Mouse (Mus musculus) intestine, postnatal 0 days (tissue): ENCODE measurements around the gene Olfr578. TPM values are rescaled to one million over a fixed set of nuclear protein-coding genes. Genes with fewer than 3 reads are reported as not detected.

ENCODE experiments used
- ATAC-seq: fragments of 200-750 bp; cut with Nextera tagmentation; 2 replicates; pipeline ENCODE4 v1.8.0; 2017; ENCODE audit warnings: mild to moderate bottlenecking, moderate TSS enrichment, moderate library complexity
- H3K27ac ChIP-seq: fragments of 300-500 bp; sonication (generic); 2 replicates; pipeline ENCODE4 v1.5.1; 2014; ENCODE audit warnings: mild to moderate bottlenecking, low read depth, low read length, moderate library complexity
- H3K27me3 ChIP-seq: fragments of 300-500 bp; sonication (generic); replicated peaks from 2 replicates; pipeline ENCODE4 v1.6.1; 2014; ENCODE audit warnings: low read length, mixed read lengths; ENCODE audit not compliant: control insufficient read depth, insufficient read depth
- H3K36me3 ChIP-seq: fragments of 300-500 bp; sonication (generic); 2 replicates; pipeline ENCODE4 v1.6.1; 2014; ENCODE audit warnings: mild to moderate bottlenecking, moderate library complexity; ENCODE audit not compliant: control insufficient read depth, insufficient read depth
- H3K4me1 ChIP-seq: fragments of 300-500 bp; sonication (generic); replicated peaks from 2 replicates; pipeline ENCODE4 v1.6.1; 2014; ENCODE audit warnings: antibody characterized with exemption, low read length, mixed read lengths; ENCODE audit not compliant: control insufficient read depth, insufficient read depth
- H3K4me2 ChIP-seq: fragments of 300-500 bp; sonication (generic); replicated peaks from 2 replicates; pipeline ENCODE4 v1.6.1; 2014; ENCODE audit warnings: low read depth, mild to moderate bottlenecking, moderate library complexity
- H3K4me3 ChIP-seq: fragments of 300-500 bp; sonication (generic); 2 replicates; pipeline ENCODE4 v1.5.1; 2014; ENCODE audit warnings: low read depth, low read length
- H3K9ac ChIP-seq: fragments of 300-500 bp; sonication (generic); 2 replicates; pipeline ENCODE4 v1.6.1; 2014; ENCODE audit warnings: mild to moderate bottlenecking, low read depth, low read length
- H3K9me3 ChIP-seq: fragments of 300-500 bp; sonication (generic); 2 replicates; pipeline ENCODE4 v1.6.1; 2016; ENCODE audit warnings: mixed run types; ENCODE audit not compliant: control insufficient read depth
- CTCF ChIP-seq: sonication (generic); IDR thresholded peaks from 2 replicates; pipeline ENCODE4 v1.5.1; 2016; ENCODE audit warnings: low read depth, mild to moderate bottlenecking, control low read depth, antibody characterized with exemption, moderate library complexity
- WGBS: fragments of 180-500 bp; shearing (Covaris S2); extraction: QIAGEN DNeasy Blood & Tissue Kit; methylation state at CpG from one replicate; pipeline ENCODE4 v1.1.7; 2014; 5-methylcytosine and 5-hydroxymethylcytosine counted together
- polyA plus RNA-seq: library from polyadenylated mRNA; unstranded; fragments of >200 nt; fragmentation: Nextera tagmentation; extraction: Ambion mirVana; gene quantifications from 2 replicates; pipeline ENCODE4 v1.2.1, GENCODE M21; 2015

The Olfr578 gene
- not detected in 2 replicates for polyA plus RNA-seq

GRCm38 (mm10) chr7:102989224-102989623, at the start of gene Olfr578:
Olfr578 (minus strand) TSS chr7:102989324.
- no peak for TF ChIP-seq CTCF
- Histone ChIP-seq H3K4me2 (no peak within 1 kb of the TSS), H3K27ac (no peak within 1 kb of the TSS), H3K27me3 (no peaks in the 10 kb centered on the region), H3K9ac (no peak within 1 kb of the TSS), H3K4me1 (no peaks in the 10 kb centered on the region), H3K4me3 (no peak within 1 kb of the TSS), H3K9me3 (no peaks in the 10 kb centered on the region), H3K36me3 (no peaks in the 10 kb centered on the region)
- WGBS = 68% methylated on average over 3 of the region's 3 CpGs
- no peak for ATAC-seq

DNA sequence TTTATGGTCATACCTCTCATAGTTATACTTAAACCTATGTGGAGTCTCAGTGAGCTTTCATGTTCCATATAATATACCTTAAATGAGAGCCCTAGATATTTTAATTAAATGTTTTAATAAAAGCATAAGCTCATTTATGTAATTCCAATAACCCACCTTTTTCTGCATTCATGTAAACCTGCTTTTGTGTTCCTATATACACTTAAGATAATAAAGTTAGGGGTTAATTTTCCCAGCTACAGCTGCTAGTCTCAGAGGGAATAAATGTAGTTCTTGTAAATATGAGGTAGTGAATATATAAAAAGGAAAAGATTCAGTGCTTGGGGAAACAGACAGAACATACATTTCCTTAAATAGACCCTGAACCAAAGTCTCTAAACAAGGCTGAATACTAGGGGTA, 48.6 kb upstream of the Olfr578 start, which contains the start of gene Olfr582:
Gene Olfr582 (plus strand): TSS at position 301 of the 400 bp plus-strand sequence.
- TF ChIP-seq CTCF = no peak
- Histone ChIP-seq H3K4me1 (no peaks in the 10 kb centered on the region), H3K27me3 (no peaks in the 10 kb centered on the region), H3K4me2 (no peak within 1 kb of the TSS), H3K4me3 (no peak within 1 kb of the TSS), H3K27ac (no peak within 1 kb of the TSS), H3K36me3 (no peaks in the 10 kb centered on the region), H3K9me3 (no peaks in the 10 kb centered on the region), H3K9ac (no peak within 1 kb of the TSS)
- ATAC-seq = no peak

- Histone ChIP-seq H3K9ac (no peak within 1 kb of the TSS), H3K4me3 (no peak within 1 kb of the TSS), H3K36me3 (no peaks in the 10 kb centered on the region), H3K9me3 (no peaks in the 10 kb centered on the region), H3K4me1 (no peaks in the 10 kb centered on the region), H3K4me2 (no peak within 1 kb of the TSS), H3K27ac (no peak within 1 kb of the TSS), H3K27me3 (no peaks in the 10 kb centered on the region)
- 85% methylated on average over 2 of the region's 2 CpGs for WGBS
- no peak for TF ChIP-seq CTCF
- ATAC-seq = no peak
Observed at GRCm38 (mm10) chr7:102975843-102976242, 13.3 kb downstream of the Olfr578 start, which contains the start of gene Olfr577. Olfr577 (minus strand) TSS chr7:102975943.

GRCm38 (mm10) chr7:102974399-102974798, 14.7 kb downstream of the Olfr578 start:
- Histone ChIP-seq H3K36me3 (no peaks in the 10 kb centered on the region), H3K9me3 (no peaks in the 10 kb centered on the region), H3K4me3 (no peak overlapping the region), H3K27ac (no peak overlapping the region), H3K4me2 (no peak overlapping the region), H3K27me3 (no peaks in the 10 kb centered on the region), H3K9ac (no peak overlapping the region), H3K4me1 (no peaks in the 10 kb centered on the region)
- no peak for TF ChIP-seq CTCF
- 42% methylated on average over 1 of the region's 1 CpGs for WGBS
- no peak for ATAC-seq

DNA sequence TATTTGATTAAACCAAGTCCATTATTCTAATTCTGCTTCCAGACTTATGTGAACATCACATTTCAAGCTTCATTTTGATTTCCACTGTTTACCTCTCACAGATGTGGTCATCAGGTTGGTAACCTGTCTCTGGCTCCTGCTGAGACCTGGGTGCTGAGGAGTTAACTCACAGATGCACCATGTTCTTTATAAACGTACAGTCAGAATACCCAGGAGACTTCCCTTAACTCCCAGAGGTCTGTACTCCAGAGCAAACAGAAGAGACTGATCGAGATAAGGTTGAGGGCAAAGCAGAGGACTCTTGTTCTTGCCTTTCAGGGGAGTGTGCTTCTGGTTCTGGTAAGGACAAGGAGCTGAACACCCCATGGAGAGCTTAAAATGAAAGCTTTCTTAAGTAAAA, 26.8 kb downstream of the Olfr578 start, which contains the start of gene Olfr576:
Gene Olfr576 (plus strand): TSS at position 301 of the 400 bp plus-strand sequence.
- ATAC-seq = no peak
- no peak within 1 kb of the TSS for H3K4me3 ChIP-seq
- H3K27me3 ChIP-seq = no peaks in the 10 kb centered on the region
- 6% methylated on average over 2 of the region's 2 CpGs for WGBS
- H3K9me3 ChIP-seq = no peaks in the 10 kb centered on the region
- H3K4me1 ChIP-seq = no peaks in the 10 kb centered on the region
- H3K27ac ChIP-seq = no peak within 1 kb of the TSS
- no peak within 1 kb of the TSS for H3K4me2 ChIP-seq
- TF ChIP-seq CTCF = no peak
- no peaks in the 10 kb centered on the region for H3K36me3 ChIP-seq
- no peak within 1 kb of the TSS for H3K9ac ChIP-seq

- ATAC-seq = no peak
- Histone ChIP-seq H3K4me2 (no peak within 1 kb of the TSS), H3K4me1 (no peaks in the 10 kb centered on the region), H3K9me3 (no peaks in the 10 kb centered on the region), H3K4me3 (no peak within 1 kb of the TSS), H3K9ac (no peak within 1 kb of the TSS), H3K27ac (no peak within 1 kb of the TSS), H3K36me3 (no peaks in the 10 kb centered on the region), H3K27me3 (no peaks in the 10 kb centered on the region)
- WGBS = 47% methylated on average over 1 of the region's 1 CpGs
- no peak for TF ChIP-seq CTCF
Observed at GRCm38 (mm10) chr7:102958593-102958992, 30.5 kb downstream of the Olfr578 start, which contains the start of gene Olfr575. Olfr575 (minus strand) TSS chr7:102958775.

DNA sequence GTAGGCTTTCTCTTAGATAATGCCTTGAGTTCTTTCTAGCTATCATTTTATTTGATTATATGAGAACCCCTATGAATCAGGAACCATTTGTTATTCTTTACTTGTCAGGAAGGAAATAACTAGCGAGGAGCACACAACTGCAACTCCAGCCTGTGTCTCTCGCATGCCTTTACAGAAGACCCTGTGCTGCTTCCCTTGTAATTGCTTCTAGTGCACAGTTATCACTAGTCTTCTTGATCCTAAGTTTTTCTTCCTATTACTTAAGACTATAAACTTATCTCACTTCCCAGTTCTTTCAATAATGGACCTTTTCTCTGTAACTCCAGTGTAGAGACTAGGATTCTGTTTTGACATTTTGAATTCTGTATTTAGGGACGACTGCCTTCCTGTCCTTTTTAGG, 31.0 kb downstream of the Olfr578 start:
- H3K4me2 ChIP-seq = no peak overlapping the region
- WGBS = 69% methylated on average over 3 of the region's 3 CpGs
- H3K27ac ChIP-seq = no peak overlapping the region
- no peak overlapping the region for H3K4me3 ChIP-seq
- no peaks in the 10 kb centered on the region for H3K27me3 ChIP-seq
- no peaks in the 10 kb centered on the region for H3K4me1 ChIP-seq
- no peak overlapping the region for H3K9ac ChIP-seq
- no peaks in the 10 kb centered on the region for H3K9me3 ChIP-seq
- TF ChIP-seq CTCF = no peak
- H3K36me3 ChIP-seq = no peaks in the 10 kb centered on the region
- ATAC-seq = no peak
